Mouse (Mus musculus) ES-E14 (cell line): ENCODE results near the gene Csnk1g2. TPM values are rescaled to one million over a fixed set of nuclear protein-coding genes. Genes with fewer than 3 reads are reported as not detected.

ENCODE experiments used
- DNase-seq: peaks from one replicate; pipeline ENCODE4 v3.0.0-alpha.2; 2013; ENCODE audit warnings: low read depth, low spot score
- H3K27ac ChIP-seq: 2 replicates; pipeline ENCODE4 v1.5.1; 2012; ENCODE audit warnings: low read depth, mild to moderate bottlenecking, low read length, moderate library complexity, mixed read lengths; ENCODE audit not compliant: poor library complexity, insufficient read depth, severe bottlenecking
- H3K36me3 ChIP-seq: 2 replicates; pipeline ENCODE4 v1.6.1; 2012; ENCODE audit warnings: mild to moderate bottlenecking, low read length, moderate library complexity, mixed read lengths; ENCODE audit not compliant: control insufficient read depth, poor library complexity, insufficient read depth, severe bottlenecking
- H3K4me1 ChIP-seq, 2 experiments: fragments of 150-350 bp in 1 of 2; sonication (generic) in 1 of 2; 2 replicates each; pipeline ENCODE4 v1.6.1; 2012; ENCODE audit warnings: low read length in 2 of 2, mild to moderate bottlenecking in 1 of 2, mixed read lengths in 1 of 2; ENCODE audit not compliant: control insufficient read depth in 2 of 2, insufficient read depth in 2 of 2, poor library complexity in 1 of 2
- H3K4me3 ChIP-seq, 2 experiments: fragments of 150-350 bp in 1 of 2; sonication (generic) in 1 of 2; 2 replicates each; pipeline ENCODE4 v1.5.1; 2012; ENCODE audit warnings: low read length in 2 of 2, low read depth in 1 of 2, mild to moderate bottlenecking in 1 of 2, mixed read lengths in 1 of 2; ENCODE audit not compliant: insufficient read depth in 1 of 2, poor library complexity in 1 of 2, severe bottlenecking in 1 of 2
- H3K9ac ChIP-seq: 2 replicates; pipeline ENCODE4 v1.6.1; 2012; ENCODE audit warnings: low read depth, mild to moderate bottlenecking, low read length, mixed read lengths; ENCODE audit not compliant: poor library complexity, insufficient read depth, severe bottlenecking
- H3K9me3 ChIP-seq: fragments of 150-350 bp; sonication (generic); 2 replicates; pipeline ENCODE4 v1.6.1; 2012; ENCODE audit warnings: low read depth, mild to moderate bottlenecking, low read length; ENCODE audit not compliant: control insufficient read depth, insufficient read depth
- CHD2 ChIP-seq: IDR thresholded peaks from 2 replicates; pipeline ENCODE4 v1.6.1; 2014; ENCODE audit warnings: mild to moderate bottlenecking, low read depth, low read length, inconsistent platforms
- HCFC1 ChIP-seq: IDR thresholded peaks from 2 replicates; pipeline ENCODE4 v1.6.1; 2012; ENCODE audit warnings: low read length, inconsistent platforms, borderline replicate concordance; ENCODE audit not compliant: insufficient read depth
- MAFK ChIP-seq: IDR thresholded peaks from 2 replicates; pipeline ENCODE4 v1.6.1; 2014; ENCODE audit warnings: mild to moderate bottlenecking, low read depth, low read length, inconsistent platforms; ENCODE audit not compliant: insufficient read depth
- ZC3H11A ChIP-seq: IDR thresholded peaks from 2 replicates; pipeline ENCODE4 v1.6.1; 2012; ENCODE audit warnings: low read depth, mild to moderate bottlenecking, inconsistent platforms, low read length, borderline replicate concordance
- ZNF384 ChIP-seq: IDR thresholded peaks from 2 replicates; pipeline ENCODE4 v1.6.1; 2012; ENCODE audit warnings: low read depth, low read length, inconsistent platforms
- in situ Hi-C, 2 experiments: fragments of 600-800 bp; cut with MboI; formaldehyde crosslinking; loops; one replicate each; pipeline ENCODE4 v1.15.1; 2025; ENCODE audit warnings: low sequenced_read_pairs in 2 of 2, inconsistent platforms in 1 of 2; ENCODE audit not compliant: unreplicated experiment in 2 of 2
- total RNA-seq: library from RNA; depleted of rRNA; stranded (reverse); fragments of 300-350 nt; gene quantifications from 2 replicates; pipeline ENCODE4 v1.2.3, GENCODE M21; 2012; rRNA removed

The Csnk1g2 gene
- 138 and 167 TPM in 2 replicates for total RNA-seq

GRCm38 (mm10) chr10:80622661-80623456 lies at the start of gene Csnk1g2:
TSS of gene Csnk1g2 (plus strand) at chr10:80622838.
- in situ Hi-C loops: no loop called here
- DNase-seq: no peak
- Histone ChIP-seq H3K4me3 (peak within 1 kb of the TSS; percentile 83 to 86), H3K4me1 (peaks cover 2 to 16% of the 10 kb centered on the region in 2 experiments; a peak in 2 of 4 replicates), H3K27ac (peak within 1 kb of the TSS; percentile 91), H3K36me3 (peaks cover 15% of the 10 kb centered on the region; the same call in 1 of the 2 replicates), H3K9me3 (no peaks in the 10 kb centered on the region), H3K9ac (peak within 1 kb of the TSS; percentile 86)
- TF ChIP-seq ZNF384 (no peak), MAFK (no peak), CHD2 (no peak), HCFC1 (peak; percentile 18; the same call in 1 of the 2 replicates)

- Histone ChIP-seq H3K4me1 (peaks cover 12 to 58% of the 10 kb centered on the region in 2 experiments), H3K4me3 (no peak overlapping the region), H3K27ac (no peak overlapping the region), H3K9ac (no peak overlapping the region), H3K9me3 (no peaks in the 10 kb centered on the region), H3K36me3 (peaks cover 2% of the 10 kb centered on the region; the same call in 1 of the 2 replicates)
- DNase-seq: no peak
- in situ Hi-C loops: no loop called here
- TF ChIP-seq HCFC1 (no peak), ZNF384 (no peak)
Measured at GRCm38 (mm10) chr10:80573944-80574343, 48.7 kb upstream of the Csnk1g2 start.

- Histone ChIP-seq H3K4me3 (peak overlapping the region in 1 of 2 experiments; percentile 96; a peak in 2 of 4 replicates), H3K9ac (peak overlapping the region; percentile 95; the same call in 1 of the 2 replicates), H3K36me3 (0 out of 2 replicates have a peak, but pooled peaks cover 2% of the 10 kb centered on the region), H3K27ac (no peak overlapping the region), H3K9me3 (no peaks in the 10 kb centered on the region), H3K4me1 (peaks cover 7 to 50% of the 10 kb centered on the region in 2 experiments)
- no peak for DNase-seq
- no peak for TF ChIP-seq CHD2
- TF ChIP-seq MAFK: no peak
- no peak for TF ChIP-seq ZNF384
- no peak for TF ChIP-seq HCFC1
- no peak for TF ChIP-seq ZC3H11A
- in situ Hi-C loops: no loop called here
Measured at GRCm38 (mm10) chr10:80574896-80575295, 47.7 kb upstream of the Csnk1g2 start.

GRCm38 (mm10) chr10:80575925-80576324 lies 46.7 kb upstream of the Csnk1g2 start:
- Histone ChIP-seq H3K9ac (peak overlapping the region; percentile 95), H3K9me3 (no peaks in the 10 kb centered on the region), H3K4me3 (peak overlapping the region; percentile 96), H3K4me1 (peaks cover 7 to 41% of the 10 kb centered on the region in 2 experiments), H3K36me3 (0 out of 2 replicates have a peak, but pooled peaks cover 2% of the 10 kb centered on the region), H3K27ac (peak overlapping the region; percentile 83; the same call in 1 of the 2 replicates)
- DNase-seq: no peak
- no peak for TF ChIP-seq CHD2
- in situ Hi-C loops: no loop called here
